Mouse (Mus musculus): ENCODE data around the gene Fpgs.

GRCm38 (mm10) chr2:32671147-32671546 lies 32.8 kb downstream of the Fpgs start:
- TF ChIP-seq CTCF (IDR thresholded peaks at IDR 0.05; ENCODE audit: extremely low read depth, insufficient read length, insufficient replicate concordance, low read depth, low read length) (no peak), POLR2A (IDR thresholded peaks at IDR 0.05; ENCODE audit: low read depth, low read length) (no peak)

Measured in small intestine, adult 2 months (tissue).